Mouse (Mus musculus): ENCODE measurements around the gene Tpx2.

Tpx2 gene

GRCm38 (mm10) chr2:152847815-152848302 lies at the start of gene Tpx2:
TSS of gene Tpx2 (plus strand) at chr2:152847964.
- peak; percentile 100 for DNase-seq (ENCODE audit: low spot score)

GRCm38 (mm10) chr2:152799954-152800761 lies 47.6 kb upstream of the Tpx2 start:
- DNase-seq (ENCODE audit: low spot score): no peak

- no peak for DNase-seq (ENCODE audit: low spot score)
Observed at GRCm38 (mm10) chr2:152800762-152801113, 47.0 kb upstream of the Tpx2 start.

GRCm38 (mm10) chr2:152802303-152802702 lies 45.5 kb upstream of the Tpx2 start:
- DNase-seq (ENCODE audit: low spot score): no peak

GRCm38 (mm10) chr2:152803081-152803480 lies 44.7 kb upstream of the Tpx2 start:
- no peak for DNase-seq (ENCODE audit: low spot score)

- no peak for DNase-seq (ENCODE audit: low spot score)
Observed at GRCm38 (mm10) chr2:152804408-152805110, 43.2 kb upstream of the Tpx2 start.

- DNase-seq (ENCODE audit: low spot score): no peak
Observed at GRCm38 (mm10) chr2:152805111-152805490, 42.7 kb upstream of the Tpx2 start.

GRCm38 (mm10) chr2:152806037-152806436 lies 41.7 kb upstream of the Tpx2 start:
- no peak for DNase-seq (ENCODE audit: low spot score)

- DNase-seq (ENCODE audit: low spot score): no peak
Observed at GRCm38 (mm10) chr2:152808178-152808577, 39.6 kb upstream of the Tpx2 start.

- DNase-seq (ENCODE audit: low spot score): no peak
Observed at GRCm38 (mm10) chr2:152810158-152810941, 37.4 kb upstream of the Tpx2 start.

GRCm38 (mm10) chr2:152811336-152812165 lies 36.2 kb upstream of the Tpx2 start:
- peak; percentile 79 for DNase-seq (ENCODE audit: low spot score)

- no peak for DNase-seq (ENCODE audit: low spot score)
Observed at GRCm38 (mm10) chr2:152813232-152813631, 34.5 kb upstream of the Tpx2 start.

GRCm38 (mm10) chr2:152814213-152814874 lies 33.4 kb upstream of the Tpx2 start:
- DNase-seq (ENCODE audit: low spot score): peak; percentile 80

- DNase-seq (ENCODE audit: low spot score): no peak
Observed at GRCm38 (mm10) chr2:152815879-152816656, 31.7 kb upstream of the Tpx2 start.

- no peak for DNase-seq (ENCODE audit: low spot score)
Observed at GRCm38 (mm10) chr2:152816657-152817348, 31.0 kb upstream of the Tpx2 start.

GRCm38 (mm10) chr2:152817596-152818291 lies 30.0 kb upstream of the Tpx2 start:
- DNase-seq (ENCODE audit: low spot score): peak; percentile 57

GRCm38 (mm10) chr2:152818679-152819078 lies 29.1 kb upstream of the Tpx2 start:
- DNase-seq (ENCODE audit: low spot score): no peak

- no peak for DNase-seq (ENCODE audit: low spot score)
Observed at GRCm38 (mm10) chr2:152819097-152819624, 28.6 kb upstream of the Tpx2 start.

- no peak for DNase-seq (ENCODE audit: low spot score)
Observed at GRCm38 (mm10) chr2:152819926-152820325, 27.8 kb upstream of the Tpx2 start.
